Mouse (Mus musculus) hindbrain, embryonic 10.5 days (tissue): ENCODE results near the gene Cd59b. TPM values are rescaled to one million over a fixed set of nuclear protein-coding genes. Genes with fewer than 3 reads are reported as not detected.
"Not testable (repeated sequence)": the region's sequence is repeated elsewhere in the genome, so short reads cannot be mapped to it uniquely, and the experiment has no call there.

ENCODE experiments used
- DNase-seq: peaks from one replicate; pipeline ENCODE4 v3.0.0-alpha.2; 2017; ENCODE audit warnings: low spot score
- H3K27ac ChIP-seq: fragments of 300-500 bp; sonication (generic); 2 replicates; pipeline ENCODE4 v1.5.1; 2016; ENCODE audit warnings: mild to moderate bottlenecking, moderate library complexity
- H3K27me3 ChIP-seq: fragments of 300-500 bp; sonication (generic); 2 replicates; pipeline ENCODE4 v1.6.1; 2016; ENCODE audit warnings: mild to moderate bottlenecking; ENCODE audit not compliant: poor library complexity, insufficient read depth, severe bottlenecking
- H3K36me3 ChIP-seq: fragments of 300-500 bp; sonication (generic); 2 replicates; pipeline ENCODE4 v1.6.1; 2016; ENCODE audit warnings: mild to moderate bottlenecking, moderate library complexity
- H3K4me1 ChIP-seq: fragments of 300-500 bp; sonication (generic); replicated peaks from 2 replicates; pipeline ENCODE4 v1.6.1; 2016; ENCODE audit warnings: mild to moderate bottlenecking
- H3K4me3 ChIP-seq: fragments of 300-500 bp; sonication (generic); 2 replicates; pipeline ENCODE4 v1.5.1; 2016; ENCODE audit warnings: mild to moderate bottlenecking, moderate library complexity
- H3K9me3 ChIP-seq: fragments of 300-500 bp; sonication (generic); 2 replicates; pipeline ENCODE4 v1.6.1; 2016; ENCODE audit warnings: mild to moderate bottlenecking, moderate library complexity
- WGBS: fragments of 180-500 bp; shearing (Covaris S2); methylation state at CpG from one replicate; pipeline ENCODE4 v1.1.7; 2016; 5-methylcytosine and 5-hydroxymethylcytosine counted together
- polyA plus RNA-seq: library from polyadenylated mRNA; unstranded; fragments of >200 nt; fragmentation: Nextera tagmentation; extraction: Ambion mirVana; gene quantifications from 2 replicates; pipeline ENCODE4 v1.2.1, GENCODE M21; 2016

The Cd59b gene
- polyA plus RNA-seq, 1 experiment from 2014 or later, result 2.3 TPM

GRCm38 (mm10) chr2:104109021-104109420, 39.4 kb downstream of the Cd59b start:
- not testable (repeated sequence) for DNase-seq, H3K4me1 ChIP-seq, H3K36me3 ChIP-seq, H3K4me3 ChIP-seq, H3K27me3 ChIP-seq, H3K27ac ChIP-seq, H3K9me3 ChIP-seq
- 91% methylated on average over 2 of the region's 2 CpGs for WGBS

- Histone ChIP-seq H3K27me3 (no peaks in the 10 kb centered on the region), H3K4me1 (no peaks in the 10 kb centered on the region), H3K4me3 (no peak overlapping the region), H3K27ac (no peak overlapping the region), H3K36me3 (0 out of 2 replicates have a peak, but pooled peaks cover 10% of the 10 kb centered on the region), H3K9me3 (no peaks in the 10 kb centered on the region)
- 74% methylated on average over 2 of the region's 2 CpGs for WGBS
- no peak for DNase-seq
Measured at GRCm38 (mm10) chr2:104109528-104109927, 39.9 kb downstream of the Cd59b start.

GRCm38 (mm10) chr2:104110031-104110430, 40.4 kb downstream of the Cd59b start:
- whole genome bisulfite sequencing, result 94% methylated on average over 4 of the region's 4 CpGs
- Histone ChIP-seq H3K9me3 (no peaks in the 10 kb centered on the region), H3K4me1 (no peaks in the 10 kb centered on the region), H3K4me3 (no peak overlapping the region), H3K36me3 (0 out of 2 replicates have a peak, but pooled peaks cover 10% of the 10 kb centered on the region), H3K27ac (no peak overlapping the region), H3K27me3 (no peaks in the 10 kb centered on the region)
- no peak for DNase-seq

DNA sequence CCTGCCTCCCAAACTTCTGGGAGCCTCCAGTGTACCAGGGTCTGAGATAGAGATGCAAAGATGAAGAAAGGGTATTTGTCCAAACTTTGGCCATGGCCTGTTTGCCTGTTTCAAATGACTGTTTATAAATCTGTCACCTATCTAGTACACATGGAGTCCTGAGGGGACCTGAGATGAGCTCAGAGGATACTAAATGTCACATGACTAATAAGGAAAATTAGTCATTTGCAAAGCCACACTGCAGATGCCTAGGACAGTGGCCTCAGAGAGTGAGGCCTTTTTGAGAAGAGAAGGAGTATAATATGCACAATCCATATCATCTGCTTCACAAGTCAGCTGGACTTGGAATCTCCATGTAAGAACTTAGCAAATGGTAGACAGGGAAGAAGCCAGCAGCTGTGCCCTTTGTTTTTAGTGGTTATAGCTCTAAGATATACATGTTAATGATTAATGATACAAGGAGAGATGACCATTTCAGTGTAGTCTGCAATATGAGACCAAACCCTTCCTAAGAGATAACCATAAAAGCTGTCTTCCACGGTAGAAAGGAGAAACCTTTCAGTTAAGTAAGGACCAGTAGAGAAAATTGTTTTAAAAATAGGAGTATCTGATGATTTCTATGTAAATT, 41.6 kb downstream of the Cd59b start:
- DNase-seq, H3K27ac ChIP-seq, H3K27me3 ChIP-seq, H3K4me3 ChIP-seq, H3K4me1 ChIP-seq, H3K9me3 ChIP-seq: not testable (repeated sequence)
- 0 out of 2 replicates have a peak, but pooled peaks cover 10% of the 10 kb centered on the region for H3K36me3 ChIP-seq
- WGBS, result no CpG with 5 or more reads among the region's 1 CpGs

GRCm38 (mm10) chr2:104113563-104113962, 43.9 kb downstream of the Cd59b start:
- H3K9me3 ChIP-seq, DNase-seq, H3K4me3 ChIP-seq, H3K4me1 ChIP-seq, H3K27ac ChIP-seq, H3K27me3 ChIP-seq: not testable (repeated sequence)
- 0 out of 2 replicates have a peak, but pooled peaks cover 10% of the 10 kb centered on the region for H3K36me3 ChIP-seq

- Histone ChIP-seq H3K27ac (no peak overlapping the region), H3K4me1 (0 out of 2 replicates have a peak, but pooled peaks cover 3% of the 10 kb centered on the region), H3K4me3 (no peak overlapping the region), H3K36me3 (0 out of 2 replicates have a peak, but pooled peaks cover 10% of the 10 kb centered on the region), H3K9me3 (no peaks in the 10 kb centered on the region), H3K27me3 (no peaks in the 10 kb centered on the region)
- WGBS, result 84% methylated on average over 3 of the region's 3 CpGs
- DNase-seq, result no peak
Measured at GRCm38 (mm10) chr2:104114898-104115297, 45.2 kb downstream of the Cd59b start.

DNA sequence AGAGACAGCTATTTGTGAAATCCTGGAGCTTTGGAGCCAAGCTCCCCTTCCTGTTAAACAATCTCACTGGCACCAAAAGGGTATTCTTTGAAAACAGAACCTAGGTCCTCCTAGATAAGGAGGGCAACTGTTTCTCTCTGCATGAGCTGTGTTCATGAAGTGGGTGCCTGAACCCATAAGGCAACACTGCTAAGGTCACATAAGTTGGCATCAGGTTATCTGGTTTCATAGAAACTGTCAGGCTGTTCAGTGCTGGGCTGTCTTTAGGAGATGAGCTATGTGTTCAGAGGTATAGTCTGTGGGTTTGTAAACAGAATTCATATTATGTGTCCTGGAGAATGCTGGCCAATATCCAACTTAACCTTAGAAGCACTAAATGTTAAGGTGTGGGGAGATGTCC, 47.5 kb downstream of the Cd59b start:
- not testable (repeated sequence) for H3K27ac ChIP-seq, H3K4me1 ChIP-seq, H3K4me3 ChIP-seq, H3K27me3 ChIP-seq, DNase-seq, H3K36me3 ChIP-seq, H3K9me3 ChIP-seq

DNA sequence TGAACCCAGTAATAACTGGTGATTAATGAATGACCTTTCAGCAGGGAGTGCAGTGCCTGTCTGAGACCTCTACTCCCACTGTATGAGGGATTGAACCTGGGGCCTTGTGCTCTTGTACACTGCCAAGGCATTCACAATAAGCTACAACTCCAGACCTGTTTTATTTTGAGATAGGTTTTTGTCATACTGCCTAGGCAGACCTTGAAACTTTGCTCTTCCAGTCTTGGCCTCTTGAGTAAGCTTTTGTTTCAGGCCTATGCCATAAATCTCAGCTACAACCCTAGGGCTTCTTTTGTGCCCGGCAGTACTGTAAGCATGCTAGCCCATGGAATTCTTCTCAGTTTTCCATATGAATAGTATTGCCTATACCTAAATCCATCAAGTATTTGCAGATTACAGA, 49.4 kb downstream of the Cd59b start:
- WGBS, result 92% methylated on average over 1 of the region's 1 CpGs

GRCm38 (mm10) chr2:104120312-104120711, 50.7 kb downstream of the Cd59b start:
- H3K9me3 ChIP-seq, result no peaks in the 10 kb centered on the region
- no peaks in the 10 kb centered on the region for H3K36me3 ChIP-seq
- DNase-seq, result no peak
- H3K4me3 ChIP-seq, result no peak overlapping the region
- H3K27me3 ChIP-seq, result peaks cover 30% of the 10 kb centered on the region
- peaks cover 24% of the 10 kb centered on the region for H3K4me1 ChIP-seq
- H3K27ac ChIP-seq, result no peak overlapping the region
- WGBS, result 60% methylated on average over 6 of the region's 6 CpGs

More for the DNA sequence above, 49.4 kb downstream of the Cd59b start:
- DNase-seq, result no peak
- no peaks in the 10 kb centered on the region for H3K9me3 ChIP-seq
- 0 out of 2 replicates have a peak, but pooled peaks cover 1% of the 10 kb centered on the region for H3K36me3 ChIP-seq
- H3K4me3 ChIP-seq, result no peak overlapping the region
- peaks cover 20% of the 10 kb centered on the region for H3K27me3 ChIP-seq
- H3K4me1 ChIP-seq, result peaks cover 24% of the 10 kb centered on the region
- no peak overlapping the region for H3K27ac ChIP-seq

GRCm38 (mm10) chr2:104121681-104122504, 52.2 kb downstream of the Cd59b start:
- 81% methylated on average over 8 of the region's 8 CpGs for WGBS
- DNase-seq, result no peak
- Histone ChIP-seq H3K9me3 (no peaks in the 10 kb centered on the region), H3K4me3 (peak overlapping the region; percentile 81), H3K27me3 (peaks cover 43% of the 10 kb centered on the region), H3K27ac (peak overlapping the region; percentile 87), H3K4me1 (peaks cover 24% of the 10 kb centered on the region), H3K36me3 (no peaks in the 10 kb centered on the region)

DNA sequence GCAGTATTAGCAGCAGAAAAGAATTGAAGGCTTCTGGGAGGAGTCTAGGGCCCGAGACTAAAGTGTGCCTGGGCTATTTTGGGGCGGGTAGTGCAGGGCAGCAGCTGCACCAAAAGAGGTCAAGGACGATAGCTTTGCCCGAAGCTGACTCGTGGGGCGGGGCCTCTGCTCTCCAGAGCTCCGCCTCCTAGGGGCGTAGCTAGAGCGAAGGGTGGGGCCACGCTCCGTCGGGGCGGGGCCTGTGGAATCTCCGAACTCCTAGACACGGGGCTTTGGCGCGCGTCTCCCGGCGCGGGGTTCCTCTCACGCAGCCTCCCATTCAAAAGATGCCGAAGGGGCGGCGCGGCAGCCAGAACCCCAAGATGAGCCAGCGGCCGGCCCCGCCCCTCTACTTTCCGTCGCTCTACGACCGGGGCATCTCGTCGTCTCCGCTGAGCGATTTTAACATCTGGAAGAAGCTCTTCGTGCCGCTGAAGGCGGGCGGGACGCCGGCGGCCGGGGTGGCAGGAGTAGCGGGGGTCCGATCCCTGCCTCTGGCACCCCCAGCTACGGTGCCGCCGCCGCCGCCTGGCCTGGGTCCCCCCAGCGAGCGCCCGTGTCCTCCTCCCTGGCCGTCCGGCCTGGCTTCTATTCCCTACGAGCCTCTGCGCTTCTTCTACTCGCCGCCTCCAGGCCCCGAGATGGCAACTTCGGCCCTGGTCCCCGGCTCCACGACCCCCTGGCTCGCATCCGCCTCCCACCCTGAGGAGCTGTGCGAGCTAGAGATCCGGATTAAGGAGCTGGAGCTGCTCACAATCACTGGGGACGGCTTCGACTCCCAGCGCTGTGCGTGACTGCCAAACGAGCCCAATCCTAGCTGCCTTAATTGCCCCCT, 53.1 kb downstream of the Cd59b start, which contains the start of gene A930018P22Rik:
A930018P22Rik (plus strand) TSS at position 265 of the 874 bp plus-strand sequence.
- Histone ChIP-seq H3K27ac (peak within 1 kb of the TSS; percentile 87), H3K27me3 (peaks cover 48% of the 10 kb centered on the region), H3K4me3 (peak within 1 kb of the TSS; percentile 81), H3K9me3 (no peaks in the 10 kb centered on the region), H3K36me3 (no peaks in the 10 kb centered on the region), H3K4me1 (peaks cover 24% of the 10 kb centered on the region)
- WGBS, result under 1% methylated on average over 74 of the region's 74 CpGs
- DNase-seq, result peak; percentile 92

DNA sequence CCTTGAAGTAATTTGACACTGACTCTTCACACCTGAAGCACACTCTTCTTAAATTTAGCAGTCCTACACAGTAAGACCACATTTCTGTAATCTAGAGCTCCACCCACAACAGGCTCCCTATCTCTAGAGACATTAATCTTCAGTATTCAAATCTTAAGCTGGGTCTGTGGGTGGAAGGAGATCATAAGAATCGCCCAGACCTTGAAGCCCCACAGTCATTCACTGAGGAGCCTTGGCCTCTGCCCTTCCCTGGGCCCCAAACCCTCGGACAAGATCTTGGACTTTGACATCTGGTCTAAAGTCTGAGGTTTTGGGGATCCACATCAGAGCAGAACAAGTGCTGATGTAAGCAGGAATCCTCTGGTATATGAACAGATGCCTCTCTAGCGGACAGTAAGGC, 53.9 kb downstream of the Cd59b start:
- WGBS, result 48% methylated on average over 3 of the region's 3 CpGs
- no peak for DNase-seq
- Histone ChIP-seq H3K4me3 (peak overlapping the region; percentile 81), H3K27ac (peak overlapping the region; percentile 87; the same call in 1 of the 2 replicates), H3K27me3 (peaks cover 48% of the 10 kb centered on the region), H3K9me3 (no peaks in the 10 kb centered on the region), H3K4me1 (peaks cover 24% of the 10 kb centered on the region), H3K36me3 (no peaks in the 10 kb centered on the region)
